Mouse (Mus musculus) lung, adult 2 months (tissue): ENCODE measurements around the gene Cep290. TPM values are rescaled to one million over a fixed set of nuclear protein-coding genes. Genes with fewer than 3 reads are reported as not detected.

Experiments used
- DNase-seq: peaks from one replicate; pipeline ENCODE4 v3.0.0; 2022
- H3K4me1 ChIP-seq: fragments of 200-500 bp; 2 replicates; pipeline ENCODE4 v1.6.1; 2011; ENCODE audit warnings: low read length; ENCODE audit not compliant: control insufficient read depth, insufficient read depth
- H3K4me3 ChIP-seq: fragments of 200-500 bp; replicated peaks from 2 replicates; pipeline ENCODE3; 2011; ENCODE audit warnings: low read depth, mild to moderate bottlenecking, control low read depth, low read length; ENCODE audit errors: extremely low read depth
- CTCF ChIP-seq: fragments of 200-500 bp; IDR thresholded peaks from 2 replicates; pipeline ENCODE4 v1.5.1; 2011; ENCODE audit warnings: mild to moderate bottlenecking, low read length, control low read depth; ENCODE audit not compliant: insufficient read depth
- POLR2A ChIP-seq: fragments of 200-500 bp; IDR thresholded peaks from 2 replicates; pipeline ENCODE4 v1.6.1; 2011; ENCODE audit warnings: low read depth, mild to moderate bottlenecking, control low read depth, low read length, borderline replicate concordance; ENCODE audit errors: extremely low read depth
- WGBS: fragments of 180-500 bp; shearing (Covaris S2); methylation state at CpG from one replicate; pipeline ENCODE4 v1.1.7; 2018; 5-methylcytosine and 5-hydroxymethylcytosine counted together
- polyA plus RNA-seq: library from polyadenylated mRNA; depleted of rRNA; stranded (reverse); fragments of >200 nt; gene quantifications from 2 replicates; pipeline ENCODE4 v1.2.3, GENCODE M21; 2012; rRNA removed

Cep290 gene
- polyA plus RNA-seq, 1 experiment: 0.82 TPM

DNA sequence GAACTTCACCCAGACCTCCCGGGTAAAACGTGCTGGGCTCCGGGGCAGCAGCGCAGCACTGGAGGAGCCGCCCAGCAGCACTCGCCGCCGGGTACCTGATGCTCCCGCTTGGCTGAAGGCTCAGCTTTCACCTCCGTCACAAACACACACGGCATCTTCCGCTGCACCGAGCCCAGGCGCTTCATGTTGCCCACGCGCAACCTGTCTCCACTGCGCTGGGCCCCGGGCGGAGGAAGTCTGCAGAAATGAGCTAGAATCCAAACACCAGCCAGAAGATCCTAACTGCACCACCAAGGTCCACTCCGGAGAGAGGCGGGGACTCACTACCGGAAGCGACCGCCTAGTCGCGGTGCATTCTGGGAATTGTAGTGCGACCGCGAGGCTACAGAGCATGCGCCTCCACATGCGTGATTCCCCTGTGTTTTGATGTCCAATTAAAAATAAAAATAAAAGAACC is 101.6 kb downstream of the Cep290 start:
- TF ChIP-seq CTCF: no peak
- no peak; the same call in 1 of the 2 replicates for TF ChIP-seq POLR2A
- DNase-seq: peak; percentile 86
- H3K4me1 ChIP-seq: peaks cover 3% of the 10 kb centered on the region; the same call in 1 of the 2 replicates
- peak overlapping the region; percentile 88 for H3K4me3 ChIP-seq
- 1% methylated on average over 31 of the region's 31 CpGs for WGBS

DNA sequence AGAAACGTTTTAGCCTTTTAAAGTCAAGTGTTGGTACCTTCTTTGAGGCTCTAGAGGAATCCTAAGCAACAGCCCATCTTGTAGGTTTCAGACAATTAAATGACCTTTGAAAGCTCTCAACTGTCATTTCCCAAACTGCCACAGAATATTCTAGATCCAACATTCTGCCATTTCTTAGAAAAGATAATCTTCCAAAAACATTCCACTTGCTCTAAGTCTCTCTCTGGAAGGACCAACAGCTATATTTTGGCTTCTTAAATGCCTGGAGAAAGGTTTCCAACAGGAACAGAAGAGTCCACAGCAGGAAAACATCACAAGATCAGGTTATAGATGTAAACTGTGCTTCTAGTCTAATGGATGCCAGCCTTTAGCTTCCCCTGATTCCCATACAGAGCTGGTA is 103.0 kb downstream of the Cep290 start, which contains the start of the genes 4930430F08Rik and 1700017N19Rik:
Gene 4930430F08Rik, minus strand, starts transcription at position 101 of the 400 bp plus-strand sequence.
Gene 1700017N19Rik, plus strand, starts transcription at position 162 of the 400 bp plus-strand sequence.
- no peak for TF ChIP-seq CTCF
- no peak for TF ChIP-seq POLR2A

DNA sequence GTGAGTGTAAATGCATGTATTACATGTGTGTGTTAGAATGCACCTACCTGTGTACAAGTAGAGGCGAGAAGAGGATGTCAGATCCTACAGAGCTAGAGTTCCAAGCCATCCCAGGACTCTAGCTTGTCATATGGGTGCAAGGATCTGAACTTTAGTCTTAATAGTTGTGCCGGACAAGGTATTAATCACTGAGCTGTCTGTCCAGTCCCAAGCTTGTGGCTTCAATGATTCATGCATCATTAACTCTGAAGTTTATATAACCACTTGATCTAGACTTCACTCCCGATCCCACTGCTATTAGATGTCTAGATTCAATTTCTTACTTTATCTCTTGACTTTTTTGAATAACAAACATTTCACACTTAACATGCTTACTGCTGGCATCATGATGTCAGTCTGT is 111.0 kb downstream of the Cep290 start:
- Histone ChIP-seq H3K4me1 (no peaks in the 10 kb centered on the region), H3K4me3 (no peak overlapping the region)
- no peak for DNase-seq
- TF ChIP-seq CTCF (no peak), POLR2A (no peak)
- 75% methylated on average over 3 of the region's 3 CpGs for WGBS

More for the DNA sequence above, 103.0 kb downstream of the Cep290 start, which contains the start of the genes 4930430F08Rik and 1700017N19Rik:
- no peak within 1 kb of the TSS for H3K4me3 ChIP-seq
- DNase-seq: no peak
- WGBS: 68% methylated on average over 1 of the region's 1 CpGs
- peaks cover 3% of the 10 kb centered on the region; the same call in 1 of the 2 replicates for H3K4me1 ChIP-seq

DNA sequence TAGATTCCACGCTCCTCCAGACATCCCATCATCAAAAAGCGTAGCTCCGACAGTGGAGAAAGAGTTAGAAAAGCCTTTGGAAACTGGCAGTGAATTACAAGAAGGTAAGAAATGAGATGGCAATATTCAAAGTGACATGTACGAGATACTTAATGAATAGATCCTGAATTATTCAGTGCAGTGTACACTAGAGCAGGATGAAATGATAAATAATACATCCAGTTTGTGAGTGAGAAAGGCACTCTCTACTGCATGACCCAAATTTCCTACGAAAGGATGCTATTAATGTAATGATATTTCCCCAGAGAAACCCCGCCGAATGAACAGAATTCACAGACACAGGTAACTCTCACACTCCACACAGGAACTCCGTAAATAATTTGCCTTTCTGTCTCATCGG is 116.2 kb downstream of the Cep290 start:
- TF ChIP-seq CTCF (no peak), POLR2A (no peak)
- no peak for DNase-seq
- WGBS: 86% methylated on average over 9 of the region's 9 CpGs
- Histone ChIP-seq H3K4me3 (no peak overlapping the region), H3K4me1 (no peaks in the 10 kb centered on the region)

DNA sequence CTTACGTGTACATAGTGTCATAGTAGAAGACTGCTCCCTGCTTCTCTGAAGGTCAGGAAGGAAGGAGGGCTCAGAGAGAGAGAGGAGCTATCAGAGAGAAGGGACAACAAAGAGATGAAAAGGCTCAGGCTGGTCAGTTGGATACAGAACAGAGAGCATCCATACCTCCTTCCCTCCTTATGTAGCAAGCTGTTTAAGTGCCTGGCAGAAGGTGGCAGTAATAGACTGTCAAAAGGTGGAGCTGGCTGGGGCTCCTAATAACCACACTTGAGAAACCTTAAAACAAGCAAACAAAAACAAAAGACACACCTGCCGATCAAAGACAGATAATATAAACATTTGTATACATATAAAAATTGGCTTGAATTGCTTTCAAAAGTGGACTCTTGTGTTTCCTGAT is 116.9 kb downstream of the Cep290 start:
- DNase-seq: no peak
- no peak for TF ChIP-seq POLR2A
- 45% methylated on average over 2 of the region's 2 CpGs for WGBS
- Histone ChIP-seq H3K4me1 (no peaks in the 10 kb centered on the region), H3K4me3 (no peak overlapping the region)

DNA sequence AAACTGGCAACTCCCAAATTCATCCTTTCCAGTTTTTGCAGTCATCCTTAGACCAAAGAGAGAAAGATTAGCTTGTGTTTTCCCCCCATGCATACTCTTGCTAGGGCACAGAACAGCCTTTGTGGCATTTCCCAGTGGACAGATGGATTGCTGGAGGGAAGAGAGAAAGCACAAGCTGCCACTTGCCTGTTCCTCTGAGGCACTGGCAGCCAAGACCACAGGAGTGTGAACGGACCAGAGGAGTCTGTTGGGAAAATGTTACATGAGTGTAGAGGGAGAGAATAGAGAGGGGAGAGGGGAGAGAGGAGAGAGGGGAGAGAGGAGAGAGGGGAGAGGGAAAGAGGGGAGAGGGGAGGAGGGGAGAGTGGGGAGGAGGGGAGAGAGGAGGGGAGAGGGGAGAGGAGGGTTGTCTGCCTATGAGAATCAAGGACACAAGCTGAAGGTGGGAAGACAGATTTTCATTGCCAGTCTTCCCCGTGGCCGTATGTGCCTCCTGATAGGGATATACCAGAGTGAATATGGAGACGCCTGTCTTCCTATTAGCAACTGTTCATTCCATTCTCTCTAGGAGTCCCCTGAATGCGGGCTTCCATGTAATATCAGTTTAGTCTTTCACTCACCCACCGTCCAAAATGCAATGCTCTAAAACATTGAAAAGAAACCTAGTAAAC is 130.0 kb downstream of the Cep290 start:
- no peak for DNase-seq
- no peak overlapping the region for H3K4me3 ChIP-seq
- TF ChIP-seq POLR2A (no peak), CTCF (no peak)
- 75% methylated on average over 6 of the region's 6 CpGs for WGBS
- H3K4me1 ChIP-seq: no peaks in the 10 kb centered on the region

DNA sequence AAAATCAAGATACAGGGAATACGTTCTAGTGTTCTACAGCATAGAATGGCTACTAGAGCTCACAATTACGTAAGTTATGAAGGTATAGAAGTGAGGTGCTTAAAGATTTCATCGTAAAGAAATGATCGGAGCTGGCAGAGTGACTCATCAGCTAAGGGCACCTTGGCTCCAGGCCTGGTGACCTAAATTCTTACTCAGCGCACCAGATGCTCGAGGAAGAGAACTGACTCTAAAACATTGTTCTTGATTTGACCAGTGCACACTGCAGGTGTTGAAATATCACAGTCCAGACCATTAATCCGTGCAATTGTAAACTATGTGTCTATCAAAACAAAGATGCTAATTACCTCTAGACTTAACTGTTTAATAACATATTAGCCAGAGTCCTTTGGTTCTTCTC is 132.1 kb downstream of the Cep290 start:
- DNase-seq: no peak
- TF ChIP-seq CTCF (no peak), POLR2A (no peak)
- 75% methylated on average over 7 of the region's 7 CpGs for WGBS

DNA sequence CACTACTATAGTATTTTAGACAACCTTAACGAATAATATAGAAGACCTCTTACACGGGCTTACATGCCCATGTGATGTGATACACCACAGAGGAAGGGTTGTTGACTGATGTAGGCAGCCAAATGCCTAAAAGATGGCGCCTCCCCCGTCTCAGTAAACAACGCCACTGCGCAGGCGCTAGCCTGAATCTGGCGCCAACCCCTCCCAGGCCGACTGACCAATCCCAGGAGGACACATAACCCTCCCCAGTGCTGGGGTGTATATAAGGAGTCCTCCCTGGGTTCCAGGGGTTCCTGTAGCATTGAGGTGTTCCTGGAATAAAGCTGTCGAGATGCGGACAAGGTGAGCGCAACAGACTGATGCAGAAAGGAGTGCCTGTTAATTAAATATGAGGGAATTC is 132.7 kb downstream of the Cep290 start:
- H3K4me1 ChIP-seq: no peaks in the 10 kb centered on the region
- no peak for DNase-seq
- no peak overlapping the region for H3K4me3 ChIP-seq
- TF ChIP-seq POLR2A (no peak), CTCF (no peak)
- 88% methylated on average over 12 of the region's 12 CpGs for WGBS

More for the DNA sequence above, 132.1 kb downstream of the Cep290 start:
- Histone ChIP-seq H3K4me1 (no peaks in the 10 kb centered on the region), H3K4me3 (no peak overlapping the region)

DNA sequence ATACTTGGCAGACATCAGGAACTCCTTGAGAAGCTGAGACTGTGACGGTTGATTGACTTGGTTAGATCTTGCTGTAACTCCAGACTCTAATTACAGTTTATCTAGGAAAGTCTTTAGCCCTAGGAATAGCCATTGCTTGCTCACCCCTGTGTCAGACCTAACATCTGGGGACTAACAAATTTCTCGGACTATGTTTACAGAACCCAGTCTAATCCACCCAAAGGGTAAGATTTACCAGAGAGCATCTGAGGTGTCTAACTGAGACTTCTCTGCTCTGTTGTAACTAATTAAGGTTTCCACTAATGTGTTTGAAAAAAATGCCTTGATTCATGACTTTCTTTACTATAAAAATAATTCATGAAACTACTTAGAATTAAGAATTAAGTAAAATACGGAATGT is 135.1 kb downstream of the Cep290 start:
- Histone ChIP-seq H3K4me3 (no peak overlapping the region), H3K4me1 (no peaks in the 10 kb centered on the region)
- no peak for DNase-seq
- WGBS: 64% methylated on average over 3 of the region's 3 CpGs
- TF ChIP-seq POLR2A (no peak), CTCF (no peak)

Other genes starting within 250 kb of the Cep290 start
- not detected in 2 replicates for gene Gm4301, start 151.9 kb upstream of the Cep290 start, polyA plus RNA-seq
- not detected in 2 replicates for gene Gm4302, start 146.7 kb upstream of the Cep290 start, polyA plus RNA-seq
- gene Gm4303, start 141.6 kb upstream of the Cep290 start, polyA plus RNA-seq: not detected in 2 replicates
- gene Gm4305, start 136.5 kb upstream of the Cep290 start, polyA plus RNA-seq: not detected in 2 replicates
- gene Gm4307, start 126.2 kb upstream of the Cep290 start, polyA plus RNA-seq: not detected in 2 replicates
- gene Gm4312, start 105.0 kb upstream of the Cep290 start, polyA plus RNA-seq: not detected in 2 replicates
- gene Tmtc3, start 208 bp upstream of the Cep290 start, polyA plus RNA-seq: 6.8 and 9.8 TPM in 2 replicates
- 7.9 and 9.4 TPM in 2 replicates for gene 4930430F08Rik, start 102.9 kb downstream of the Cep290 start, polyA plus RNA-seq
- gene 1700017N19Rik, start 102.9 kb downstream of the Cep290 start, polyA plus RNA-seq: not detected in 2 replicates